Mouse (Mus musculus) embryo, embryonic 10 days (tissue): Measurements from ENCODE around the gene Ciart.
"Not testable (repeated sequence)": the region's sequence is repeated elsewhere in the genome, so short reads cannot be mapped to it uniquely, and the experiment has no call there.

Experiments used
- DNase-seq: peaks from one replicate; pipeline ENCODE4 v3.0.0-alpha.2; 2015; ENCODE audit warnings: low spot score

Ciart gene

GRCm38 (mm10) chr3:95901616-95902372 is 19.7 kb upstream of the Ciart start:
- no peak for DNase-seq

DNA sequence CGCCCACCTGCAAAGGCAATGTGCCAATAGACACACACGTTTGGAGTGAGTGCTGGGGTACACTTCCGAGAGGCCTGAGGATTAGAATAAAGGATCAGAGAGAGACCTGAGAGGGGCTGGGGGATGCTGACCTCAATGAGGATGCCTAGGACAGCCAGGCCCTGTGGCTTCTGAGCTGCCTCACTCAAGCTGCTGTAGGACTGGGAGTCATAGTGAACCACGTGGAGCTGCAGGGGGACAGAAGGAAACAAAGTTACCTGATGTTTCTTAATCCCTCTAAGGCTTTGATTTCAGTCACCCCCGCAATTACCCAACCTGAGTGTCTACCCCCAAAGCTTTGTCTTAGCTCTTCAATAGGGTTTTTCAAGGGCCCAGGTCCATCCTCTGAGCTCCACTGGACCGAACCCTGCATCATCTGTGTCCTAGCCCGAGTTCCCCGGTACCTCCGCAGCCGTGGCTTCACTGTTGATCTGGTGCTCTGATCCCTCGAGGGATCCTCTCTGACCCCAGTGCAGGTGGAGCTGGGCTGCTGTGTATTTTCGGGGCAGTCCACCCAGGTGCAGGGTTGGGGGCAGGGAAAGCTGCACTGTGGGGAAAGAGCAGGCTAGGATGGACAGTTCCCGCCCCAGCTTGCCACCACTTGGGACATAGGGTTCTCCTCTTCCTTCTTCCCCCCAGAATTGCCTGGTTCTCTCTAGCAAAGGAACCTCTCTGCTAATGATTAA is 17.9 kb upstream of the Ciart start:
- no peak for DNase-seq

GRCm38 (mm10) chr3:95895501-95895900 is 13.4 kb upstream of the Ciart start:
- DNase-seq = not testable (repeated sequence)

- peak; percentile 67 for DNase-seq
These were observed 12.5 kb upstream of the Ciart start for GRCm38 (mm10) chr3:95894317-95895160.

GRCm38 (mm10) chr3:95893606-95894316 is 11.7 kb upstream of the Ciart start, which contains the start of gene Aph1a:
Gene Aph1a (plus strand): TSS chr3:95893969.
- peak; percentile 97 for DNase-seq

DNA sequence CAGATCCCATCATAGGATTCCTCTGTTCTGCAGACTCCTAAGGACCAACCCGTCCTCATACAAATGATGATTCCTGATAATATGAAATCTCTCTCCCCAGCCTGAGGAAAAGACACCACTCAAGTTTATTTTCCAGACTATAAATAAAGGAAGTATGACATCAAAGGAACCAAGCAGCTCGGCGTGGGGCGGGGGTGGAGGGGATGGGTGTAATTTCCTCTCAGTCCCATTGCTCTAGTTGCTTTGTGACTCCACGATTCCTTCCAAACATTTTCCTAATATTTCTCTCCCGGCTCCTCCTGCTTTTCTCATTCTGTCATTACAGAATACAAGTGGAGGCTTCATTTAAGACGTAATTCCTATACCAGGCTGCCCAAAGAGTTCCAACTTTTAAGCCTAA is 11.1 kb upstream of the Ciart start:
- DNase-seq = no peak

DNA sequence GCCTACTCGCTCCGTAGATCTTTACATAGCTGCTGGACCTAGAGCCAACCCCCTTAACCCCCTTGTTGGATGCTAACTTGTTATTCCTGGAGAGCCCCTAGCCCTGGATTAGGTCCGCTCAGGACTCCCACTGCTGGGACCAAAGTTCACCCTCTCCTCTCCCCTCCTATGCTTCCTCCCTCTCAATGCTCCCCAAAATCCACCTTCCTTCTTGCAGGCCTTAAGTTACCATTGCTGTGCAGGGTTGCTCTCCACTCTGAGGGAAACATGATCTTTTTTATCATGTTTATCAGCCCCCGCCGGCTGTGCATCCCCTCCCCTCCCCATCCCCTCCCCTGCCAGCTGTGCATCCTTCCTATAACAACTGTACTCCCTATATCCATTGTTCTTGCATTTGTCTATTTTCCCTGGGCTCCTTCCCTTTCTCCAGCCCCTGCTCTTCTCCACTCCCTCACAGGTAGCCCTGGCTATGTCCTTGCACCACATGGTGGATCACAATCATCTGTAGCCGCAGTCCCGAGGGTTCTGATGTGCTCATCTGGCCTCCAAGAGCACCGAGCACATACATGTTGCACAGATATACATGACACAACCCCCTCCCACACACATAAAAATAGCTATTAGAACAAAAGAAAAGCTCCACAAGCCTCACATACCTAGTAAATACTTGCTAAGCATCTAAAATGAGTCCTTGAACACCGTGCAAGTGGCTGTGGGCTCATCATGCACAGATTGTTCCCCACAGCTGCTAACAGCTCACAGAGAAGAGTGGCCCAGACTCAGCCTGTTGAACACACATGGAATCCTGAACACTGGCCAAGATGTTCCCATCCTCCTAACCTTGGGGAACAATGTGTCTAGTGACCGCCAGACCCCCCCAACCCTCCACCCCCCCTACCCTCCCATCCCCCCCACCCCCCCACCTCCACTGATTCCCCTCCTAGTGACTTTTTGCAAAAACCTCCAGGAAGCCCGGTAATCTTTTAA is 10.3 kb upstream of the Ciart start:
- DNase-seq = no peak

DNA sequence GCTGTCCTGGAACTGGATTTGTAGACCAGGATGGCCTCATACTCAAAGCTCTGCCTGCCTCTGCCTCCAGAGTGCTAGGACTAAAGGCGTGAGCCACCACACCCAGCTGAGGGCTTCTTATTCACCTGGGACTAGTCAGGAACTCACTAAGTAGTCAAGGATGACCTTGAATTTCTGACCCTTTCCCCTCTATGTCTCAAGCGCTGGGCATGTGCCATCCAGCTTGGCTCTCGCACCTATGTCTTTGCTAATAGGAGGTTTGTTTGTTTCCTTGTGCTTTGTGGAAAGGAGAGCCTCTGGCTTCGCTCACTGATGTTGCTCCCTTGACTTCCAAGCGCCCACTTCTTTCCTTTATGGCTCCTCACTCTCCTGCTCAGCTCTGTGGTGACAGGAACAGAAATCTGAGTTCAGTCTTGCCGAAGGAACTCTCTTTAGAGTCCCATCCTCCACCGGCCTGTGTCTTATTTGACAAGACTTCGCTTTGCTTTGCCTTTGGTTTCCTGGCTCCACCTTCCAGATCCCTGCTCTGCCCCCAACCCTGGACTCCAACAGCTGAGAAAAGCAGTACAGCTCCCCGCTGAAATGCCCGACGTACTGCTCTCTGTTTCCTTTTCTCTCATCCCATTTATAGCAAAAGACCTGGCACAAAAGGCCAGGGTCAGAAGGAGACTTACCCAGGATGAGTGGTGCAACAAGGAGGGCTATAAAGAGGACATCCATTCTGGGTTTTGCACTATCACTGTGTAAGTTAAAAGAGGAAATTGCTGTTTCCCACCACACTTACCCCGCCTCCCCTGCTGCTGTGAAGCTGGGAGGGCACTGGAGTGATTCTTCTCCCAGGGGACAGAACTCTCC is 9.4 kb upstream of the Ciart start, which contains the start of gene BC028528:
Gene BC028528, minus strand, starts transcription at position 795 of the 855 bp plus-strand sequence.
- DNase-seq = peak; percentile 75

DNA sequence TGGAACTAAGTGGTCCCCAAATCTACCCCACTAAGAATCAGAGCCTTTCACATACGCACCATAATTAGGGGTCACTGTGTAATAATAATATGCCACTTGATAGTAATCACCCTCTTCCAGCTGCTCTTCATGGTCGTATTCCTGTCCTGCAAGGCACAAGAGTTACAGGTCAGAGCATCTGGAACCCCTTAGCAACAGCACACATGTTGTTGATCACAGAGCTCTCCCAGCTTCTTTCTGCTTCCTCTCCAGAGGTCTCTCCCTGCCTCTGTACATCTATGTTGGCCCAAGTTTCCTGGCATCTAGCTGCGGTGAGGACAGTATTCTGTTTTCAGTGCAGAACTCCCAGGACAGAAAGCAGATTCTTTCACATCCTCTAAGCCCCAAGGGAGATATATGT is 7.6 kb upstream of the Ciart start:
- DNase-seq = peak; percentile 55

DNA sequence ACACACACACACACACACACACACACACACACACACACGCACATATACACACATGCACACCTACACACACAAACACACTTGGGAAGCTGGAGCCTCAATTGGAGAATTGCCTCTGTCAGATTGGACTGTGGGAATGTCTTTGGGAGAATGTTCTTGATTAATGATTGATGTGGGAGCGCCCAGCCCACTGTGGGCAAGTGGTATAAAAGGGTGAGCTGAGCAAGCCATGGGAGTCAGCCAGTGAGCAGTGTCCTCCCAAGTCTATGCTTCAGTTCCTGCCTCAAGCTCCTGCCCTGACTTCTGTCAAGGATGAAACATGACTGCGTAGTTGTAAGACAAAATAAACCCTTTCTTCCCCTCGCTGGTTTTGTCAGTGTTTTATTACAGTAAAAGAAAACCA is 5.5 kb upstream of the Ciart start:
- DNase-seq = no peak

DNA sequence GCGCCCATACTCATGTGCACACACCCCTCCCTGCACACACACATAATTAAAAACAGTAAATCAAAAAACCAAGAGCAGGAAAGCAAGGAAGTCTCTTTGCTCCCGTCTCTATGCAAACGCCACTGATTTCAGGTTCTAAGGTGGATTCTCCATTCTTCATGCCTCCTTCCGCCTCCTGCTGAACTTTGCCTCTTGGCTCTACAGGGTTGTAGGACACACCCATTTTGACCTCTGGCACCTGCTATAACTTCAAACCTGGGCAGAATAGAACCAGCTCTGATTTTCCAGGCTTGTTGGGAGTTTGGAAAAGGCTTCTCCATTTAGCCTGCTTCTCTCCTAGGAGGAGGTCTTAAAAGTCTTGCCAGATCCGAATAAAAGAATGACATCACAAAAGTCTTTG is 2.3 kb upstream of the Ciart start:
- no peak for DNase-seq

DNA sequence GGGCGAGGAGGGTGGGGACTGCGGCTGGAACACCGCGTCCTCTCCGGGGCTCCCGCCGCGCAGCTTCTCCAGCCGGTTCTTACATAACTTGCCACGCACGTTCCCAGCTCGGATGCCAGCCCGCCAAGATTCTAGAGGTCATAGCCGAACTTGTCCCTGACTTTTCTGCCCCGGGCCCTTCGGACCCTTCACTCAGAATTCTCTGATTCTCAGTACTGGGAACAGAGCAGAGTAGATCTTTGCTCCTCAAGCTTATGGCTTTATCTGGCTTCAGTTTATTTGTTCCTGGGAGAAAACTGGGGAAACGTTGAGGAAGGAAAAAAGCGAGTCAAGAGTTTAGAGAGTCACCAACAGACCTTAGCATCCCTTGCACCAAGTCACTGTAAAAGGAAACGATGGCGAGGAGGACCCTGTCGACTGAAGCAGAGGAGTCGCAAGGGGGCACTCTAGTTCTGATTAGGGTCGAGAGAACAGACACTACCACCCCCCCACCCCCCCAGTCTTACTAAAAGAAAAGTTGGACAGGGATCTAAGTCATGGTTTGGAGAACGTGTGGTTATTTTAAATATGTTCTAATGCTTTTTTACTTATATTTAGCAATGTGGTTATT is 870 bp upstream of the Ciart start:
- peak; percentile 82 for DNase-seq

DNA sequence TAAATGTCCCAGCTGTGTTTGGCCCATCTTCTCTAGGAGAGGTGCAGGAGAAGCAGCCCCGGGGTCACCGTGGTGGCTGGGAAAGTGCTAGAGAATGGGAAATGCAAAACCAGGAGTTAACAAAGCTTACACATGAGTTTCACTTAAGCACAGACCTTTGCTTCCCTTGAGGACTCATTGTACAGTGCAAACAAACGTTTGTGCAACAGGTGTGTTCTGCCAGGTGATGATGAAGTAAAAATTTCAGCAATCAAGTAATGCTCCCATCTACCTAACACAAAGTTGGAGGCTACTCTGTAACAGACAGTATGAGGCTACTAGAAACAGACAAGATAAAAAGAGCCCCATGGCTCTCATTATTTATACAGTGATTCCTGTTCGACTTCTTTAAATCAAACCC is 3.0 kb downstream of the Ciart start:
- no peak for DNase-seq

DNA sequence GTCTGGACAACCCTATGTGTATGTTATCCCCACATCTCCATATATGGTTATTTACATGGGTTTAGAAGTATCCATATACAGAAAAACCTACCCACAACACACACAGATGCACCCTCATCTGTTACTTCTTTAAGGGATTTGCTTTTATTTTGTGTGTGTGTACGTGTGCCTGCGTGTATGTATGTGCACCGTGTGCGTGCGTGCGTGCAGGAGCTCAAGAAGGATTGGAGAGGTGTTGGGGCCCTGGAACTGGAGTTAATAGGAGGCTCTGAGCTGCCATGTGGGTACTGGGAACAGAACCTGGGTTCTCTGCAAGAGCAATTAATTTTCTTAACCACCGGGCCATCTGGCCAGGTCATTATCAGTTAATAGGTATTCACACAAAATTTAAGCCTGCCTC is 10.0 kb downstream of the Ciart start:
- DNase-seq = no peak

DNA sequence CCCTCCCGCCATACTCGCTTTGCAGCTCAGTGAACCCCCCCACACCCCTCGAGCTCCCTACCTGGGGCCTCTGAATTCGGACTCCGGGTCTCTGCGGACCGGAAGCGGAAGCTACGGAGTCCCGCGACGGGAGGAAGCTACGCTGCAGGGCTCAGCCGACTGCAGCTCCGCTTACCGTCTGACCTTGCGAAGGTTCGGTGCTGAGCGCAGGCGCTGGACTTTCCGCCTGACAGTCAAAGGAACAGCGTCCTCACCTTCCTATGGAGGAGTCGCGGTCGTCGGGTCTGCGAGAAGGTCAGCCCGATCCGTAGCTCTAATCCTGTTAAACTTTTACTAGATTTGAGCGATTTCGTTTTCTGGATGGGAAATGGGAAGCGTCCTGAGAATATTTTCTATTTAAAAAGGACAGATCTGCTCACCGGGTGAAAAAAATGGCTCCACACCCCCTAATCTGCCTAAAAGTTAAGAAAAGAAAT is 10.6 kb downstream of the Ciart start, which contains the start of gene Mrps21:
Gene Mrps21, minus strand, starts transcription at position 128 of the 476 bp plus-strand sequence.
- peak; percentile 92 for DNase-seq

GRCm38 (mm10) chr3:95870976-95871375 is 11.1 kb downstream of the Ciart start:
- DNase-seq = no peak

- DNase-seq = no peak
These were observed 14.6 kb downstream of the Ciart start for GRCm38 (mm10) chr3:95867408-95867807.

GRCm38 (mm10) chr3:95866071-95866470 is 16.0 kb downstream of the Ciart start:
- no peak for DNase-seq

GRCm38 (mm10) chr3:95865571-95865970 is 16.5 kb downstream of the Ciart start:
- no peak for DNase-seq
